Mouse (Mus musculus) E14TG2a.4 (cell line): ENCODE measurements around the gene Cwh43.

ENCODE experiments used
- CTCF ChIP-seq: conservative IDR thresholded peaks from 2 replicates; pipeline ENCODE4 v1.5.1; 2014; ENCODE audit warnings: low read length
- NANOG ChIP-seq: IDR thresholded peaks from 2 replicates; pipeline ENCODE4 v1.6.1; 2014; ENCODE audit warnings: borderline replicate concordance, low read length, mixed read lengths
- POU5F1 ChIP-seq: IDR thresholded peaks from 2 replicates; pipeline ENCODE4 v1.6.1; 2014; ENCODE audit warnings: low read length, borderline replicate concordance

DNA sequence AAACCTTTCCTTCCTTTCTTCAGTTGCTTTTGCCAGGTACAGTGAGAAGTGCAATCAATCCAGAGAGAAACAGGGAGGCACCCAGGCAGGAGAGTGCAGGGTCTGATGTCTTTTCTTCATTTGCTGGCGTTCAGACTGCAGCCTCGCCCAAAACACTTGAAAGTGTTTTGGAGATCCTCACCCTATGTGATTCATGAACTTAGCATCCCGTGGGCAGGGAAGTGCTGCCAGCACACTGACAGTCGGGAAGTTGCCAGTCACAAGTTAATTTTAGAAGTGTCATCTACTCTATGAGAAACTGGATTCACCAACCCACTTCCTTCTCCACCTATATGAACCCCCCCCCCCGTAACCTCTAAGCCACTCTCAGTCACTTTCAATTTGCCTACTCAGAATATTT lies 4.5 kb upstream of the Cwh43 start:
- TF ChIP-seq CTCF = no peak
- no peak for TF ChIP-seq NANOG
- TF ChIP-seq POU5F1 = no peak
